Mouse (Mus musculus): ENCODE measurements around the gene Ncor1.

Ncor1 gene

GRCm38 (mm10) chr11:62266466-62267214 is 191.7 kb downstream of the Ncor1 start:
- no peak for DNase-seq (ENCODE audit: low spot score)

All from urinary bladder, postnatal 14 days (tissue).